Mouse (Mus musculus) intestine, postnatal 0 days (tissue): ENCODE measurements around the gene Emc9. TPM values are rescaled to one million over a fixed set of nuclear protein-coding genes. Genes with fewer than 3 reads are reported as not detected.

Source experiments
- ATAC-seq: fragments of 200-750 bp; cut with Nextera tagmentation; 2 replicates; pipeline ENCODE4 v1.8.0; 2017; ENCODE audit warnings: mild to moderate bottlenecking, moderate TSS enrichment, moderate library complexity
- H3K27ac ChIP-seq: fragments of 300-500 bp; sonication (generic); 2 replicates; pipeline ENCODE4 v1.5.1; 2014; ENCODE audit warnings: mild to moderate bottlenecking, low read depth, low read length, moderate library complexity
- H3K27me3 ChIP-seq: fragments of 300-500 bp; sonication (generic); replicated peaks from 2 replicates; pipeline ENCODE4 v1.6.1; 2014; ENCODE audit warnings: low read length, mixed read lengths; ENCODE audit not compliant: control insufficient read depth, insufficient read depth
- H3K36me3 ChIP-seq: fragments of 300-500 bp; sonication (generic); 2 replicates; pipeline ENCODE4 v1.6.1; 2014; ENCODE audit warnings: mild to moderate bottlenecking, moderate library complexity; ENCODE audit not compliant: control insufficient read depth, insufficient read depth
- H3K4me1 ChIP-seq: fragments of 300-500 bp; sonication (generic); replicated peaks from 2 replicates; pipeline ENCODE4 v1.6.1; 2014; ENCODE audit warnings: antibody characterized with exemption, low read length, mixed read lengths; ENCODE audit not compliant: control insufficient read depth, insufficient read depth
- H3K4me2 ChIP-seq: fragments of 300-500 bp; sonication (generic); replicated peaks from 2 replicates; pipeline ENCODE4 v1.6.1; 2014; ENCODE audit warnings: low read depth, mild to moderate bottlenecking, moderate library complexity
- H3K4me3 ChIP-seq: fragments of 300-500 bp; sonication (generic); 2 replicates; pipeline ENCODE4 v1.5.1; 2014; ENCODE audit warnings: low read depth, low read length
- H3K9ac ChIP-seq: fragments of 300-500 bp; sonication (generic); 2 replicates; pipeline ENCODE4 v1.6.1; 2014; ENCODE audit warnings: mild to moderate bottlenecking, low read depth, low read length
- H3K9me3 ChIP-seq: fragments of 300-500 bp; sonication (generic); 2 replicates; pipeline ENCODE4 v1.6.1; 2016; ENCODE audit warnings: mixed run types; ENCODE audit not compliant: control insufficient read depth
- CTCF ChIP-seq: sonication (generic); IDR thresholded peaks from 2 replicates; pipeline ENCODE4 v1.5.1; 2016; ENCODE audit warnings: low read depth, mild to moderate bottlenecking, control low read depth, antibody characterized with exemption, moderate library complexity
- WGBS: fragments of 180-500 bp; shearing (Covaris S2); extraction: QIAGEN DNeasy Blood & Tissue Kit; methylation state at CpG from one replicate; pipeline ENCODE4 v1.1.7; 2014; 5-methylcytosine and 5-hydroxymethylcytosine counted together
- polyA plus RNA-seq: library from polyadenylated mRNA; unstranded; fragments of >200 nt; fragmentation: Nextera tagmentation; extraction: Ambion mirVana; gene quantifications from 2 replicates; pipeline ENCODE4 v1.2.1, GENCODE M21; 2015

Gene Emc9
- polyA plus RNA-seq, result 21.6 TPM in 2 replicates

GRCm38 (mm10) chr14:55584702-55585565, at the start of gene Emc9:
Gene Emc9, minus strand, starts transcription at chr14:55585302.
- H3K4me1 ChIP-seq, result no peaks in the 10 kb centered on the region
- peak within 1 kb of the TSS; percentile 86 for H3K4me2 ChIP-seq
- WGBS, result 5% methylated on average over 43 of the region's 43 CpGs
- peak within 1 kb of the TSS; percentile 50; the same call in 1 of the 2 replicates for H3K27ac ChIP-seq
- H3K27me3 ChIP-seq, result no peaks in the 10 kb centered on the region
- H3K9ac ChIP-seq, result peak within 1 kb of the TSS; percentile 57
- no peaks in the 10 kb centered on the region for H3K9me3 ChIP-seq
- H3K4me3 ChIP-seq, result peak within 1 kb of the TSS; percentile 59
- ATAC-seq, result peak; percentile 83
- no peak; the same call in 1 of the 2 replicates for TF ChIP-seq CTCF
- H3K36me3 ChIP-seq, result peaks cover 42% of the 10 kb centered on the region

- Histone ChIP-seq H3K27me3 (no peaks in the 10 kb centered on the region), H3K27ac (no peak overlapping the region), H3K4me2 (no peak overlapping the region), H3K36me3 (peaks cover 92% of the 10 kb centered on the region), H3K4me3 (no peak overlapping the region), H3K9ac (no peak overlapping the region), H3K9me3 (no peaks in the 10 kb centered on the region), H3K4me1 (no peaks in the 10 kb centered on the region)
- 50% methylated on average over 5 of the region's 5 CpGs for WGBS
- ATAC-seq, result no peak
- TF ChIP-seq CTCF, result peak; percentile 88
Measured at GRCm38 (mm10) chr14:55629312-55629711, 44.2 kb upstream of the Emc9 start.

- 0 out of 2 replicates have a peak overlapping the region, but pooled peaks have one; percentile 7 for H3K27ac ChIP-seq
- H3K4me3 ChIP-seq, result no peak overlapping the region
- WGBS, result 75% methylated on average over 27 of the region's 27 CpGs
- H3K4me2 ChIP-seq, result no peak overlapping the region
- no peaks in the 10 kb centered on the region for H3K4me1 ChIP-seq
- H3K9me3 ChIP-seq, result no peaks in the 10 kb centered on the region
- peaks cover 83% of the 10 kb centered on the region for H3K36me3 ChIP-seq
- no peaks in the 10 kb centered on the region for H3K27me3 ChIP-seq
- TF ChIP-seq CTCF, result no peak
- H3K9ac ChIP-seq, result no peak overlapping the region
- ATAC-seq, result no peak
Measured at GRCm38 (mm10) chr14:55628077-55628827, 43.1 kb upstream of the Emc9 start.

GRCm38 (mm10) chr14:55618486-55619195, 33.5 kb upstream of the Emc9 start:
- Histone ChIP-seq H3K4me2 (peak overlapping the region; percentile 59), H3K27me3 (no peaks in the 10 kb centered on the region), H3K4me1 (0 out of 2 replicates have a peak, but pooled peaks cover 4% of the 10 kb centered on the region), H3K9me3 (no peaks in the 10 kb centered on the region), H3K36me3 (peaks cover 2% of the 10 kb centered on the region; the same call in 1 of the 2 replicates), H3K4me3 (peak overlapping the region; percentile 34), H3K9ac (peak overlapping the region; percentile 40), H3K27ac (no peak overlapping the region)
- 26% methylated on average over 22 of the region's 22 CpGs for WGBS
- TF ChIP-seq CTCF, result no peak
- no peak for ATAC-seq

- H3K27ac ChIP-seq, result no peak within 1 kb of the TSS
Measured at GRCm38 (mm10) chr14:55617822-55618221, 32.7 kb upstream of the Emc9 start, which contains the start of gene Rec8. Gene Rec8, plus strand, starts transcription at chr14:55618037.

More at GRCm38 (mm10) chr14:55617822-55618221, 32.7 kb upstream of the Emc9 start, which contains the start of gene Rec8:
- peaks cover 2% of the 10 kb centered on the region; the same call in 1 of the 2 replicates for H3K36me3 ChIP-seq
- TF ChIP-seq CTCF, result peak; percentile 55
- no peaks in the 10 kb centered on the region for H3K9me3 ChIP-seq
- peak within 1 kb of the TSS; percentile 59 for H3K4me2 ChIP-seq
- peak within 1 kb of the TSS; percentile 40 for H3K9ac ChIP-seq
- no peaks in the 10 kb centered on the region for H3K27me3 ChIP-seq
- ATAC-seq, result peak; percentile 88
- WGBS, result 20% methylated on average over 21 of the region's 21 CpGs
- H3K4me1 ChIP-seq, result 0 out of 2 replicates have a peak, but pooled peaks cover 4% of the 10 kb centered on the region
- peak within 1 kb of the TSS; percentile 34 for H3K4me3 ChIP-seq
